Mouse (Mus musculus) skeletal muscle tissue, postnatal 0 days (tissue): Measurements from ENCODE around the gene Atp8b2. TPM values are rescaled to one million over a fixed set of nuclear protein-coding genes. Genes with fewer than 3 reads are reported as not detected.

Source experiments
- microRNA-seq, 2 experiments: library from miRNA; unstranded; fragments of <30 nt; microRNA quantifications; one replicate each; pipeline ENCODE4; 2016
- polyA plus RNA-seq: library from polyadenylated mRNA; unstranded; fragments of >200 nt; fragmentation: Nextera tagmentation; extraction: Ambion mirVana; gene quantifications from 2 replicates; pipeline ENCODE4 v1.2.1, GENCODE M21; 2015

Gene Atp8b2
- polyA plus RNA-seq, result 5.5 and 6.2 TPM in 2 replicates

DNA sequence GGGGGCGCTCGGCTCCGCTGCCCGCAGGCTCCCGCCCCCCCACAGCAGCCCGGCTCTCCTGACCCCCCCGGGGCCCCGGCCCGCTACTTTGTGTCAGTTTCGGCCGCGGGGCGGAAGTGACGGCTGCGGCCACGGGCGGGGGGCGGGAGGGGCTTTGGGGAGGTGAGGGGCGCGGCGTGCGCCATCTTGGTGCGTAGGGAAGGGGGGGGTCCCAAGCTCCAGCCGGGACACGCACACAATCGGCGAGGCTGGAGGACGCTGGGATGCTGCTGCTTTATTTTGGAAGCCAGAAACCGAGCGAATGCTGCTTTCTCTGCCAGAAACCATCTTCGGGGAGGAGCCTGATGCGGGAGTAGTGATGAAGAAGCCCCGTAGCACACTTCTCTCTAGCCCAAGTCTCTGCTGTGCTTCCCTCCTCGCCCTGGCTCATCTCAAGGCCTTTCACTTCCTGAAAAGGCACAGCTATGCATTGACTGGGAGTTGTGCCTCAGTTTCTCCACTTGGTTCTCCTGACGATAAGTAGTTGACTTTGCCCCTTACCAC is at the start of gene Atp8b2:
Gene Atp8b2 (minus strand): TSS at position 288 of the 543 bp plus-strand sequence.

GRCm38 (mm10) chr3:89998612-89999054 is 35.3 kb upstream of the Atp8b2 start, which contains the start of gene Hax1:
TSS of gene Hax1 (minus strand) at chr3:89998780.

DNA sequence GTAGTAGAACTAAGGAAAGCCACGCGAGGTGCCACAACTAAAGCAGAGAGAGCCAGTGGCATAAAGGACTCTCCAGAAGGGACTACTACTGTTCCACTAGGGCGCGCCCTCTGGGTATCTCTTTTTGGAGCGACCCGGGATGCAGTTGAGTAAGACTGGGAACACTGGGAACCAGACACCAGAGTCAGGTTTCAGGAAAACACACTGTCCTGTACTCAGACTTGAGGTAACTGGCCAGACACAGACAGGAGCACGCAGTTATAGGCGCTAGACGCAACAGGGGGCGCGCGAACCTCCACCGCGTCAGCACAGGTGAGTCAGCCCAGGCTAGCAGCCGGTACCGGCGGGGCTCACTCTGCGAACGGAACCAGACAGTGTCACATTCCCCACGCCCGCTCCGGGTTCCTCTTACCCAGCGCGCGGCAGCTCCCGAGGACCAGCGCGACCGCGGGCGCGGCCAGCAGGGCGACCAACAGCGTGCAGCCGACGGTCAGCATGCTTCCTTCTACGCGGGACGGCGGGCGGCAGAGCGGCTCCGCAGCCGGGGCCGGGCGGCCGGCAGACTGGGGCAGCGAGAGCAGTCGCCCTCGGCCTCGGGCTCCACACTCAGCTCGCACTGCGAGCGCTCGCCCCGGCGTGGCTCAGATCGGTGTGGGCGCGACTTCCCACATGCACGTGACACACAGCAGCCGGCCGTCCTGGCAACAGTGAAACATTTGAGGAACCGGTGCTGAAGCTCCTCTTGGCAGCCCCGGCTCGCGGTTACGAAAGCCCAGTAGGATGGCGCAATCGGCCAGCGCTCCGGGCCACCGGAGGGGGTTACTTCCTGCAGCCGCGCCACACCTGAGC is 50.5 kb downstream of the Atp8b2 start, which contains the start of gene Il6ra:
Gene Il6ra (minus strand): TSS at position 654 of the 849 bp plus-strand sequence.

Small RNA genes within 50 kb of the gene (microRNA-seq; reads per million reads assigned to microRNA genes)
- gene Mir7669, result 0.85 to 1.1 reads per million in 2 experiments

Other genes starting within 250 kb of the Atp8b2 start
- gene Adar, start 248.5 kb downstream of the Atp8b2 start, polyA plus RNA-seq, result 2.7 and 3.3 TPM in 2 replicates
- 0.16 and 0.17 TPM in 2 replicates for gene Chrnb2, start 198.9 kb downstream of the Atp8b2 start, polyA plus RNA-seq
- gene Ube2q1, start 189.9 kb downstream of the Atp8b2 start, polyA plus RNA-seq, result 3.6 and 4.6 TPM in 2 replicates
- 2.6 and 3.3 TPM in 2 replicates for gene She, start 132.1 kb downstream of the Atp8b2 start, polyA plus RNA-seq
- gene Il6ra, start 50.3 kb downstream of the Atp8b2 start, polyA plus RNA-seq, result 2.2 and 4.3 TPM in 2 replicates
- gene Hax1, start 35.3 kb upstream of the Atp8b2 start, polyA plus RNA-seq, result 83.3 and 94.4 TPM in 2 replicates
- gene 4933434E20Rik, start 88.1 kb upstream of the Atp8b2 start, polyA plus RNA-seq, result 144 and 154 TPM in 2 replicates
- 98.2 and 106 TPM in 2 replicates for gene Ubap2l, start 89.1 kb upstream of the Atp8b2 start, polyA plus RNA-seq
- 617 and 733 TPM in 2 replicates for gene Tpm3, start 109.1 kb upstream of the Atp8b2 start, polyA plus RNA-seq
- gene Nup210l, start 140.6 kb upstream of the Atp8b2 start, polyA plus RNA-seq, result 0.02 and 0.03 TPM in 2 replicates